ENCODE assay signal across 14 mouse cellular contexts in genomic region chr4:32217593-32217992, GRCm38 (mm10). TPM values are rescaled to one million over a fixed set of nuclear protein-coding genes. Genes with fewer than 3 reads are reported as not detected.
DNase-seq lines count a peak whose midpoint lies in the region; ATAC-seq and TF ChIP-seq lines count a peak whose summit lies in the region.
"Had no signal": no experiment of that assay in that cellular context is flagged by ENCODE, and none has a peak within 500 bp of the region (broad histone marks: within the 10 kb centered on the region; RNA-seq: fewer than 3 reads in every experiment).

No protein-coding gene starts in this region.

- TF ChIP-seq POLR2A in thymus, adult 2 months (IDR thresholded peaks at IDR 0.05; ENCODE audit: control insufficient read depth, extremely low read depth, insufficient read depth, low read length, poor library complexity): no peak

- H3K27ac ChIP-seq in forebrain, embryonic 14.5 days (ENCODE audit: low read depth, low read length): no peak overlapping the region
- no peak overlapping the region for H3K27ac ChIP-seq in forebrain, embryonic 10.5 days
- H3K27ac ChIP-seq in left cerebral cortex, adult 2 months: no peak overlapping the region
- no peak overlapping the region for H3K27ac ChIP-seq in thymus, adult 2 months (ENCODE audit: control insufficient read depth, insufficient read depth, low read length)
- H3K27ac ChIP-seq: intestine, embryonic 15.5 days; liver, embryonic 12.5 days had no signal

- no peak for TF ChIP-seq CTCF in left cerebral cortex, adult 2 months (IDR thresholded peaks at IDR 0.05)
- TF ChIP-seq CTCF in thymus, adult 2 months (IDR thresholded peaks at IDR 0.05; ENCODE audit: borderline replicate concordance, control insufficient read depth, extremely low read depth, insufficient read depth, low read length, poor library complexity): no peak

- peak; percentile 58 for DNase-seq in forebrain, embryonic 14.5 days (ENCODE audit: low spot score)
- DNase-seq in forebrain, embryonic 10.5 days (ENCODE audit: extremely low spot score, low spot score): no peak
- DNase-seq in induced T-regulatory cell, adult 2 months (ENCODE audit: low read depth): peak; percentile 96
- peak; percentile 58 to 61 for DNase-seq in left cerebral cortex, adult 2 months (ENCODE audit: extremely low spot score in 1 of 2, low spot score in 2 of 2)
- DNase-seq in right cerebral cortex, postnatal 36 days (ENCODE audit: low spot score in 2 of 2): peak; percentile 52 to 59
- DNase-seq in lung, postnatal 25 days (ENCODE audit: low spot score): no peak
- DNase-seq in kidney, adult 11 months: no peak
- no peak for DNase-seq in thymus, adult 2 months
- DNase-seq: gastrocnemius, postnatal 25 days; heart, postnatal 10 days; kidney, postnatal 4 days; thymus, postnatal 14 days had no signal

- no peak overlapping the region for H3K4me3 ChIP-seq in forebrain, embryonic 14.5 days (ENCODE audit: low read depth, low read length)
- H3K4me3 ChIP-seq in forebrain, embryonic 10.5 days: no peak overlapping the region
- no peak overlapping the region for H3K4me3 ChIP-seq in left cerebral cortex, adult 2 months
- H3K4me3 ChIP-seq in thymus, adult 2 months (ENCODE audit: control insufficient read depth, insufficient read depth, low read length): no peak overlapping the region
- H3K4me3 ChIP-seq: intestine, embryonic 15.5 days; liver, embryonic 12.5 days had no signal

- H3K27me3 ChIP-seq in forebrain, embryonic 14.5 days (replicated peaks; ENCODE audit: control insufficient read depth, insufficient read depth, low read length): no peaks in the 10 kb centered on the region
- peaks cover 14% of the 10 kb centered on the region for H3K27me3 ChIP-seq in forebrain, embryonic 10.5 days (ENCODE audit: poor library complexity, severe bottlenecking)
- no peaks in the 10 kb centered on the region for H3K27me3 ChIP-seq in thymus, adult 2 months (ENCODE audit: control insufficient read depth, insufficient read depth, low read length)

- intact Hi-C loops in left cerebral cortex, adult 2 months (cut with DNase I): no loop called here

- no peak overlapping the region for H3K9ac ChIP-seq in forebrain, embryonic 14.5 days (ENCODE audit: low read length)
- H3K9ac ChIP-seq: intestine, embryonic 15.5 days; liver, embryonic 12.5 days had no signal

- peaks cover 10% of the 10 kb centered on the region for H3K4me1 ChIP-seq in forebrain, embryonic 14.5 days (ENCODE audit: control insufficient read depth, insufficient read depth, low read length)
- peaks cover 37% of the 10 kb centered on the region for H3K4me1 ChIP-seq in forebrain, embryonic 10.5 days
- peaks cover 11% of the 10 kb centered on the region for H3K4me1 ChIP-seq in thymus, adult 2 months (replicated peaks; ENCODE audit: control insufficient read depth, insufficient read depth, low read length)
- H3K4me1 ChIP-seq: intestine, embryonic 15.5 days; liver, embryonic 12.5 days had no signal

- 92% methylated on average over 12 of the region's 12 CpGs for WGBS in forebrain, embryonic 14.5 days
- WGBS in forebrain, embryonic 10.5 days: 95% methylated on average over 12 of the region's 12 CpGs
- 96% methylated on average over 12 of the region's 12 CpGs for WGBS in thymus, adult 2 months

- H3K9me3 ChIP-seq in forebrain, embryonic 14.5 days (replicated peaks; ENCODE audit: control insufficient read depth, low read length): no peaks in the 10 kb centered on the region
- H3K9me3 ChIP-seq in forebrain, embryonic 10.5 days: no peaks in the 10 kb centered on the region
- H3K9me3 ChIP-seq: intestine, embryonic 15.5 days; liver, embryonic 12.5 days had no signal

- no peak for ATAC-seq in forebrain, embryonic 14.5 days
- ATAC-seq: intestine, embryonic 15.5 days; liver, embryonic 12.5 days had no signal

- no peak overlapping the region for H3K4me2 ChIP-seq in forebrain, embryonic 14.5 days (ENCODE audit: low read length)
- H3K4me2 ChIP-seq: intestine, embryonic 15.5 days; liver, embryonic 12.5 days had no signal

- H3K36me3 ChIP-seq in forebrain, embryonic 14.5 days (ENCODE audit: control insufficient read depth, insufficient read depth, low read length): no peaks in the 10 kb centered on the region
- no peaks in the 10 kb centered on the region for H3K36me3 ChIP-seq in forebrain, embryonic 10.5 days (replicated peaks)
- no peaks in the 10 kb centered on the region for H3K36me3 ChIP-seq in thymus, adult 2 months (ENCODE audit: control insufficient read depth, insufficient read depth, low read length)
- H3K36me3 ChIP-seq: intestine, embryonic 15.5 days; liver, embryonic 12.5 days had no signal

RNA-seq across cellular contexts. Expression of gene Bach2, which starts 21.0 kb away (rescaled TPM):
- 21.9 and 26.0 TPM in 2 replicates for polyA plus RNA-seq in forebrain, embryonic 14.5 days (2014; fragmentation: Nextera tagmentation; extraction: Ambion mirVana)
- 7.1 and 7.3 TPM in 2 replicates for polyA plus RNA-seq in forebrain, embryonic 10.5 days (2016; fragmentation: Nextera tagmentation; extraction: Ambion mirVana)
- total RNA-seq in left cerebral cortex, adult 2 months (2021): 10 to 100 TPM; 20.8 to 25.8 TPM
- polyA plus RNA-seq in thymus, adult 2 months (2012; rRNA removed): 9.4 and 10.5 TPM in 2 replicates

Comparison
In these comparisons a context has a peak if more than half of its experiments do, and no peak if none do; other contexts are left out.
1. DNase-seq: peak in forebrain, embryonic 14.5 days (single experiment), induced T-regulatory cell, adult 2 months (single experiment), left cerebral cortex, adult 2 months (2 of 2) and right cerebral cortex, postnatal 36 days (2 of 2); none in forebrain, embryonic 10.5 days (single experiment), lung, postnatal 25 days (single experiment), kidney, adult 11 months (single experiment) and thymus, adult 2 months (single experiment).